Mouse (Mus musculus) bone marrow macrophage, adult 2 months (primary cell): Measurements from ENCODE around the gene Dagla.

Source experiments
- CTCF ChIP-seq: IDR thresholded peaks from 2 replicates; pipeline ENCODE4 v1.5.1; 2012; ENCODE audit warnings: low read depth, mild to moderate bottlenecking, low read length, moderate library complexity
- POLR2A ChIP-seq: IDR thresholded peaks from 2 replicates; pipeline ENCODE4 v1.6.1; 2012; ENCODE audit warnings: mild to moderate bottlenecking, low read depth, low read length, borderline replicate concordance

DNA sequence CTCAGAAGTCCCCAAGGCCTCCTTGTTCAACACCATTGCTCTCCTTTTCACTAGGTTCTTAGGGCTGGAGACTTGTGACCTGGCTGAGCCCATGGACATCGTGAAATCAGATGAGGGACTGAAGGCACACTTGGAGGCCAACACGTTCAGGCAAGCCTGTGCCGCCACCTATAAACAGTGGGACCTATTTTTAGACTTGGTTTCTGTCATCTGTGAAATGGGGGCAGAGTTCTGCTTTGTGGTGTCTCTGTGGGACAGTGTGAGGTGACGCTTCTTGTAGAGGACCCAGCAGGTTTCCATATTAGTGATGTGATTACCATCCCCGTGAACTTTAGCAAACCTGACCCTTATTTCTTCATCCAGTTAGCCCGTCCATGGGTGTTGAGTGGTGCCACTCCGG lies 47.5 kb upstream of the Dagla start:
- TF ChIP-seq POLR2A (no peak), CTCF (no peak)
